Mouse (Mus musculus): ENCODE results near the gene Erfe.

The Erfe gene

GRCm38 (mm10) chr1:91380453-91381090 is 14.3 kb downstream of the Erfe start:
- WGBS, result 43% methylated on average over 7 of the region's 7 CpGs

GRCm38 (mm10) chr1:91381091-91381471 is 14.9 kb downstream of the Erfe start:
- WGBS, result 92% methylated on average over 4 of the region's 4 CpGs

- WGBS, result 91% methylated on average over 5 of the region's 5 CpGs
Observed at GRCm38 (mm10) chr1:91390369-91390768, 24.1 kb downstream of the Erfe start.

GRCm38 (mm10) chr1:91397927-91398259 is 31.7 kb downstream of the Erfe start:
- WGBS, result under 1% methylated on average over 12 of the region's 12 CpGs

- WGBS, result under 1% methylated on average over 85 of the region's 91 CpGs
Observed at GRCm38 (mm10) chr1:91398260-91399062, 32.2 kb downstream of the Erfe start, which contains the start of gene Ilkap. TSS of gene Ilkap (minus strand) at chr1:91398815.

GRCm38 (mm10) chr1:91404976-91405375 is 38.7 kb downstream of the Erfe start:
- 35% methylated on average over 1 of the region's 1 CpGs for WGBS

- WGBS, result 41% methylated on average over 23 of the region's 23 CpGs
Observed at GRCm38 (mm10) chr1:91405406-91406169, 39.4 kb downstream of the Erfe start.

- WGBS, result 90% methylated on average over 4 of the region's 4 CpGs
Observed at GRCm38 (mm10) chr1:91407819-91408218, 41.6 kb downstream of the Erfe start.

- WGBS, result 66% methylated on average over 8 of the region's 8 CpGs
Observed at GRCm38 (mm10) chr1:91411631-91412285, 45.5 kb downstream of the Erfe start.

GRCm38 (mm10) chr1:91412286-91413029 is 46.2 kb downstream of the Erfe start:
- 4% methylated on average over 65 of the region's 65 CpGs for WGBS

- under 1% methylated on average over 34 of the region's 34 CpGs for WGBS
Observed at GRCm38 (mm10) chr1:91413030-91413506, 46.8 kb downstream of the Erfe start.

- under 1% methylated on average over 14 of the region's 14 CpGs for WGBS
Observed at GRCm38 (mm10) chr1:91413536-91413897, 47.3 kb downstream of the Erfe start.

- WGBS, result 2% methylated on average over 39 of the region's 39 CpGs
Observed at GRCm38 (mm10) chr1:91413898-91414594, 47.8 kb downstream of the Erfe start, which contains the start of gene Hes6. TSS of gene Hes6 (minus strand) at chr1:91414038.

GRCm38 (mm10) chr1:91414903-91415302 is 48.7 kb downstream of the Erfe start:
- WGBS, result 79% methylated on average over 4 of the region's 4 CpGs

- whole genome bisulfite sequencing, result 79% methylated on average over 5 of the region's 5 CpGs
Observed at GRCm38 (mm10) chr1:91415311-91415710, 49.1 kb downstream of the Erfe start.

- WGBS, result 65% methylated on average over 1 of the region's 1 CpGs
Observed at GRCm38 (mm10) chr1:91417991-91418390, 51.8 kb downstream of the Erfe start.

GRCm38 (mm10) chr1:91419862-91420600 is 53.8 kb downstream of the Erfe start:
- 82% methylated on average over 10 of the region's 10 CpGs for WGBS

- 93% methylated on average over 8 of the region's 8 CpGs for whole genome bisulfite sequencing
Observed at GRCm38 (mm10) chr1:91420601-91421065, 54.4 kb downstream of the Erfe start.
